Mouse (Mus musculus) liver, postnatal 0 days (tissue): ENCODE measurements around the gene 1110004F10Rik.

Source experiments
- CTCF ChIP-seq: sonication (generic); IDR thresholded peaks from 2 replicates; pipeline ENCODE4 v1.5.1; 2016; ENCODE audit warnings: antibody characterized with exemption, low read depth
- EP300 ChIP-seq: IDR thresholded peaks from 2 replicates; pipeline ENCODE4 v1.6.1; 2016; ENCODE audit warnings: antibody characterized with exemption, low read depth, mild to moderate bottlenecking

DNA sequence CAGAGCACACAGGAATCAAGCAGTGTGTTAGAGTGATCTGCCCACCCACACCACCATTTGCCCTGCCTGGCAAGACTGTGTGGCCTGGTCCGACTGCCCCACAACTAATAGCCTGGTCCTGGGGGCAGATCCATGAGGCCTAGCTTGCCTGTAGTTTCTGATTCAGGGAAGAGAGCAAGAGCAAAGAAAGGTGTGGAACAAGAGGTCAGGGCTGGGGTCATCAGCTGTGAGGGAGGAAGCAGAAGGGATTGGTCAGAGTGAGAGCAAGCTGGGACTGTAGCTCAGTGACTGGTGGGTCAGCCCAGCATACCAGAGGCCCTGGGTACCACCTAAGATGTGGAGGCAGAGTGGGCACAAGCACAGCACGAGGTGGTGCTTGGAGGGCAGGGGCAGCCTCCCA, 87.9 kb downstream of the 1110004F10Rik start:
- TF ChIP-seq EP300, result no peak
- no peak for TF ChIP-seq CTCF
